Mouse (Mus musculus) thymus, adult 2 months (tissue): ENCODE data around the gene Akap13.

Experiments used
- CTCF ChIP-seq: fragments of 200-500 bp; IDR thresholded peaks from 2 replicates; pipeline ENCODE4 v1.5.1; 2012; ENCODE audit warnings: mild to moderate bottlenecking, control low read depth, low read length, moderate library complexity, borderline replicate concordance; ENCODE audit not compliant: control insufficient read depth, poor library complexity, insufficient read depth; ENCODE audit errors: extremely low read depth
- POLR2A ChIP-seq: fragments of 200-500 bp; IDR thresholded peaks from 2 replicates; pipeline ENCODE4 v1.6.1; 2012; ENCODE audit warnings: mild to moderate bottlenecking, low read length, control low read depth, moderate library complexity; ENCODE audit not compliant: control insufficient read depth, poor library complexity, insufficient read depth; ENCODE audit errors: extremely low read depth

GRCm38 (mm10) chr7:75653684-75654317, 198.5 kb downstream of the Akap13 start:
- TF ChIP-seq CTCF (no peak), POLR2A (no peak)
